ENCODE assay signal across 35 mouse cellular contexts in the genomic region with DNA sequence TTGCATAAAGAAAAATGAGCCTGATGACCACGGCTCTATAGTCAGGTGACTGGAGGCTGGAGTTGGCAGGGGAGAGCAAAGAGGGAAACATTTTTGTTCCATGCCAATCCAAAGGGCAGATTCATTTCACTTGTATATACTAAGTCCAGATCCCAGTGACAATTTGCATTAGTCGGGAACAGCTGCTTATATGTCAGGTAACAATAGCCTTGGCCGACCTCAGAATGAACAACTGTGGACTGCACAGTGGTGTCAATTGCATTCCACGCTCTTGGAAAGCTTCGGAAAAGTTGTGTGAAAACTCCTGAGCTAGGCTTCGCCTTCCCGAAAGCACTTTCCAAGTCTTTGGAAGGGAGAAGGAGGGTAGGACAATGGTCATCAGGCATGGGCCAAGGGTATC.
"Had no signal": no experiment of that assay in that cellular context is flagged by ENCODE, and none has a peak within 500 bp of the region (broad histone marks: within the 10 kb centered on the region; RNA-seq: fewer than 3 reads in every experiment).

No protein-coding gene starts in this region.

- H3K27me3 ChIP-seq: heart, embryonic 12.5 days; heart, embryonic 13.5 days; heart, embryonic 15.5 days; hindbrain, embryonic 12.5 days; hindbrain, embryonic 13.5 days; hindbrain, embryonic 15.5 days; intestine, embryonic 15.5 days; kidney, embryonic 15.5 days had no signal

- DNase-seq: heart, postnatal 10 days; heart, postnatal 14 days; heart, postnatal 36 days; heart, postnatal 4 days; kidney, adult 11 months; kidney, adult 18-20 months; kidney, adult 2 months; kidney, adult 8-10 months; kidney, adult 9 months; kidney, postnatal 10 days; kidney, postnatal 14 days; kidney, postnatal 25 days; kidney, postnatal 36 days; kidney, postnatal 4 days; layer of hippocampus, adult 9-11 months; layer of hippocampus, postnatal 36 days had no signal

- H3K9ac ChIP-seq: heart, embryonic 12.5 days; heart, embryonic 13.5 days; heart, embryonic 15.5 days; hindbrain, embryonic 12.5 days; hindbrain, embryonic 13.5 days; hindbrain, embryonic 14.5 days; hindbrain, embryonic 15.5 days; intestine, embryonic 15.5 days; kidney, embryonic 15.5 days had no signal

- ATAC-seq: hindbrain, embryonic 16.5 days; hindbrain, postnatal 0 days; inflammation-experienced regulatory T-cells, adult 6 months; intestine, embryonic 15.5 days; intestine, embryonic 16.5 days; intestine, postnatal 0 days had no signal

- H3K4me1 ChIP-seq: heart, embryonic 10.5 days; heart, embryonic 12.5 days; heart, embryonic 13.5 days; heart, embryonic 15.5 days; hindbrain, embryonic 10.5 days; hindbrain, embryonic 12.5 days; hindbrain, embryonic 13.5 days; hindbrain, embryonic 15.5 days; intestine, embryonic 15.5 days; kidney, embryonic 15.5 days had no signal

- H3K4me3 ChIP-seq: heart, embryonic 10.5 days; heart, embryonic 12.5 days; heart, embryonic 13.5 days; heart, embryonic 15.5 days; hindbrain, embryonic 10.5 days; hindbrain, embryonic 12.5 days; hindbrain, embryonic 13.5 days; hindbrain, embryonic 15.5 days; intestine, embryonic 15.5 days; kidney, embryonic 15.5 days; layer of hippocampus, adult 2 months had no signal

- H3K9me3 ChIP-seq: heart, embryonic 10.5 days; heart, embryonic 12.5 days; heart, embryonic 13.5 days; heart, embryonic 15.5 days; hindbrain, embryonic 10.5 days; hindbrain, embryonic 12.5 days; hindbrain, embryonic 13.5 days; hindbrain, embryonic 15.5 days; intestine, embryonic 15.5 days; kidney, embryonic 15.5 days had no signal

- H3K27ac ChIP-seq: heart, embryonic 10.5 days; heart, embryonic 13.5 days; heart, embryonic 15.5 days; hindbrain, embryonic 10.5 days; hindbrain, embryonic 12.5 days; hindbrain, embryonic 13.5 days; hindbrain, embryonic 14.5 days; hindbrain, embryonic 15.5 days; hindbrain, postnatal 0 days; intestine, embryonic 15.5 days; kidney, embryonic 15.5 days; kidney, postnatal 0 days; layer of hippocampus, adult 2 months had no signal

- H3K36me3 ChIP-seq: heart, embryonic 10.5 days; heart, embryonic 12.5 days; heart, embryonic 13.5 days; heart, embryonic 15.5 days; hindbrain, embryonic 10.5 days; hindbrain, embryonic 12.5 days; hindbrain, embryonic 13.5 days; hindbrain, embryonic 15.5 days; intestine, embryonic 15.5 days; kidney, embryonic 15.5 days had no signal

- H3K4me2 ChIP-seq: heart, embryonic 11.5 days; heart, embryonic 12.5 days; heart, embryonic 13.5 days; heart, embryonic 15.5 days; hindbrain, embryonic 12.5 days; hindbrain, embryonic 13.5 days; hindbrain, embryonic 14.5 days; hindbrain, embryonic 15.5 days; intestine, embryonic 15.5 days; kidney, embryonic 15.5 days had no signal
